Mouse (Mus musculus) layer of hippocampus, adult 8-10 months (tissue): ENCODE results near the gene Fkbp5. TPM values are rescaled to one million over a fixed set of nuclear protein-coding genes. Genes with fewer than 3 reads are reported as not detected.
A peak's percentile ranks its signal among the peaks of the same experiment; 100 is the strongest.
"Not testable (repeated sequence)": the region's sequence is repeated elsewhere in the genome, so short reads cannot be mapped to it uniquely, and the experiment has no call there.

Source experiments
- DNase-seq, 2 experiments: peaks; one replicate each; pipeline ENCODE4 v3.0.0; 2022; ENCODE audit warnings: low spot score in 2 of 2
- total RNA-seq, 4 experiments: library from RNA; stranded (reverse); gene quantifications; 2 replicates each; pipeline ENCODE4 v1.2.4; 2022

Gene Fkbp5
- total RNA-seq, 4 experiments from 2014 or later = 70.6 to 79.4 (median 72.7) TPM

DNA sequence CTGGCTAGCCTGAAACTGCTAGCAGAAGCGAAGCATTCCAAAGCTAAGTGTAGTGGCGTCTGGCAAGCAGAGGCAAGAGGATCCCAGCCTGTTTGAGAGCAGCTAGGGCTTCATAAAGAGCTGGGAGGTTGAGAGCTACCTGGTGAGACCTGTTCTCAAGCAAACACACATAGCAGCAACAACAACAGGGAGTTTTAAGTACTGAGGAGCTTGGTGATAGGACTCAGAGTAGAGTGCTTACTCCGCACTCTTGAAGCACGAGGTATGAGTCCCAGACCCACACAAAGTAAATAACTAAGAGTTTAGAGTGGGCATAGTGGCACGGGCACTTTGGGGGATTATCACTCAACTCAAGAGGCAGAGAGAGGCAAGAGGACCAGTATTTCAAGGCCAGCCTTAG is 96.3 kb downstream of the Fkbp5 start:
- DNase-seq = no peak

DNA sequence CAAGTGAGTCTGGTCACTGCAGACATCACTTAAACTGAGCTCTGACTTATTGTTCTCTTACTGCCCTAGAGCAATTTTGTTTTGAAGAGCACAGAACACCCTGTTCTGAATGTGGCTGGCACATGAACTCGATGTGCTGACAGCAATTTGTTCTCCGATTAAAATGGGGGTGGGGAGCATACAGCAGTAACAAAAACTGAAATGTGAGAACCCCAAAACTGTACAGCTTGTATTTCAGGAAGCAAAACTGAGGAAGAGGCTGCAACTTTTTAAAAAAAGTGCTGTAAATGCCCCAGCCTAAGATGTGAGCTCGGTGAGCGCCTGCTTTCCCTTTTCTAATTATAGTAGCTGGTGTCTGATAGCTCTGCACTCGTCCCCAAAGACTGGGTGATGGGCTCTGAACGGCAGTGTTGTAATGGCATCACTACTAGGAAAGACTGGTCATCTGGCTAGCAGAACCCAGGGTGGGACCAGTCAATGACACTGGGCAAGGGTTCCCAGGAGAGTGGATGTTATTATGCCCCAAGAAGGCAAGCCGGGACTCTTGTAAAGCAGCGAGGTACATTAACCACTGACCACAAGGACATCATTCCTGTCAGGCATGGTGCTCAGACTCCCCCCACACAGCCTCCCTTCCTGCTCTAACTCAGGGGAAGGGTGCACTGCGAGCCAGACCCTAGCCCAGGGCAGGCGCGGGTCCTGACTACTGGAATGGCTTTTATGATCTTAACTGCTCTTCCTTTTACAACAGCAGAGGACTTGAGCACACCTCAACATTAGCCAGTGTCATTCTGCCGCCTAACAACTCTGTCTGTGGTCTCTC is 96.9 kb downstream of the Fkbp5 start:
- no peak for DNase-seq

DNA sequence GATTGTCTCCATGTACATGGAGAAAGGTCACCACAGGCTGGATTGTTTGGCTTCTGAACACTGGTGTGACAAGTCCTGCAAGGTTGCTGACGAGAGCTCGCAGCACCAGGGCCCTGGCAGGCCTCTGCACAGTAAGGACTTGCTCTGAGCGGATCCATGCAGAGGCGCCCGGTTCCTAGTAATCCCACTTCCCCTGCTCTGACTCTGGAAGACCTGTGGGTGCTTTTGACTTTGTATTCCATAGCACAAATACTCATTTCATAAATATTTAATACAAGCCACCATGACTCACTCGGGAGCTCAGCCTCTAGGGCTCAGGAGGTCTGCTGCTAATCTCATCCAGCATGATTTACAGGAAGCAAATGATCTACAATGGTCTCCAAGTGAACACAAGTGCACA is 97.7 kb downstream of the Fkbp5 start:
- no peak for DNase-seq

DNA sequence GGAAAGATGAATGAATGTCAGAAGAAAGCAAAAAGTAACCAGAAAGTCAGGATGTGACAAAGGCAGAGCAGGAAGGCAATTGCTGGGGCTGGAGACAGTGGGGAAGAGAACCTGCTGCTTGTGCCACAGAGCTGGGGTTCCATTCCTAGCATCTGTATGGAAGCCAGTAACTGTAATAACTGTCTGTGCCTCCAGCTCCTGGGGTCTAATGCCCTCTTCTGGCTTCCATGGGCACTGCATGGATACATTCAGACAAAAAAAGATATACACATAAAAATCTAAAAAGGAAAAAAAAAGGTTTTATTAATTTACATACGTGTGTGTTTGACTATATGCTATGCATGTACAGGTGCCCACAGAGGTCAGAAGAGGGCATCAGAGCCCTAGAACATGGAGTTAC is 98.4 kb downstream of the Fkbp5 start:
- no peak for DNase-seq

DNA sequence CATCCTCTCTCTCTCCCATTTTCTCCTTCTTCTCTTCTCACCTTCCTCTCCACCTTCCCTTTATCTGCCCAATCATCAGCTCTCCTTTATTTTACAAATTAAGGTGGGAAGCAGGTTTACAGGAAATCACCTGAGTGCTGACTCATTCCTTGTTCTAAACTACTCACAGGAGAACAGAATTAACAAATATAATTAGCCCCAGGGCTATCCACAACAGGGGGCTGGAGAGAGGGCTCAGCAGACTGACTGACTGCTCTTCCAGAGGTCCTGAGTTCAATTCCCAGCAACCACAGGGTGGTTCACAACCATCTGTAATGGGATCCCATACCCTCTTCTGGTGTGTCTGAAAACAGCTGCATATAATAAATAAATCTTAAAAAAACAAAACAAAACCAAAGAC is 98.8 kb downstream of the Fkbp5 start:
- not testable (repeated sequence) for DNase-seq

DNA sequence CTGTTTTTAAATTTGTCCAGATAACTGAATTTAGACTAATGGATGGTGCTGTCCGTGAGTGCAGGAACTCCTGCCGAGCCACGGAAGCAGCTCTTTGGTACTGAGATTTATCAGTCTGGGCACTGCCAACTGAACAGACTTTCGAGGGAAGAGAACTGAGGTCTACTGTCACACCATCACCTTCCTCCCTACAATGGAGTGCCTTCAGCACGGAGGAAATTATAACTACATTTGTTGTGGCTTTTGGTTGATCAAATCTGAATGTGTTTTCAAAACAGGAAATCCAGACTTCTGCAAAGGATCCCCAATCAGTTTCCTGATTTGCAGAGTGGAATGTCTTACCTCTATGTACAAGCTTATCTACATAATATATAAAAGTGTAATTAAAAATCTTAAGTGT is 99.6 kb downstream of the Fkbp5 start:
- DNase-seq = no peak

DNA sequence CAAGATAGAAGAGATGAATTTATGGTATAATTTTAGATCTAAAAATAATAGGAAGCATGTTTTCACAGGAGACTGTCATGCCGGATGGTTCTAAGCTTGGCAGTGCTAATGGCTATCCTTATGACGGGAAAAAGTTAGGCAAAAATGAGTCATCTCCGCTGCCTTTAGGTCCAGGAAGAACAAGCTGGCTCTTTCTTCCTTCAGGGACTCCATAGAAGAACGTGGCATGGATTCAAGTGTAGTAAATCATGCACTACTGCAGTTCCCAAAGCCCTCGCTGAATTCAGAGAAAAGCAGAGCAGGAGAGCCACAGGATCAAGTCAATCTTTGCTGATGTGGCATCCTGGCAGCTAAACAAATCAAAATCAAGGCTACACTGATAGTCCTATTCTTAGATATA is 102.1 kb downstream of the Fkbp5 start:
- no peak for DNase-seq

DNA sequence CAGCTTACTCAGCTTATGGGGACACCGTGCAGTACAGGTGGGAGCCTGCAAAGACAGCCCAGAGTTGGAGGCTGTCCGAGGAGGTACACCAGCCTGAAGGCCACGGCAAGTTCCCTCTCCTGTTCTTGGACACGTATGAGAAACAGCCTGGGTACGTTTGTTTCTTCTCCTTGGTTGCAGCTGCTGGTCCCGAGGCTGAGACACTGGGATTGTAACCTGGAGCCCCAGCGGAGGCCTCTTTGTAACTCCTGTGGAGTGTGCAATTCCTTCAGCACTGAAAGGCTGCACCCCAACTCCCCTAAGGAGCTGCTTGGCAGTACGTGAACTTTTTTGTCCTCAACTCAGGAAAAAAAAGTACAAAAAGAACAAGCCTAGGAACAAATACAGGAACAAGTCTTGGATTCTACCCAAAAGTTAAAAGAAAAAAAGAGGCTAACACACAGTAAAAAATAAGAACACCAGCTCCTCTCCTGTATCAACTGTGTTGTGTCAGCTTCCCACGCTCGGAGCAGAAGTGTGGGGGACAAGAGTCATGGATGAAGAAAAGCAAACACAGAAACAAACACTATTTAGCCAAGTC is 105.9 kb downstream of the Fkbp5 start:
- DNase-seq = no peak

DNA sequence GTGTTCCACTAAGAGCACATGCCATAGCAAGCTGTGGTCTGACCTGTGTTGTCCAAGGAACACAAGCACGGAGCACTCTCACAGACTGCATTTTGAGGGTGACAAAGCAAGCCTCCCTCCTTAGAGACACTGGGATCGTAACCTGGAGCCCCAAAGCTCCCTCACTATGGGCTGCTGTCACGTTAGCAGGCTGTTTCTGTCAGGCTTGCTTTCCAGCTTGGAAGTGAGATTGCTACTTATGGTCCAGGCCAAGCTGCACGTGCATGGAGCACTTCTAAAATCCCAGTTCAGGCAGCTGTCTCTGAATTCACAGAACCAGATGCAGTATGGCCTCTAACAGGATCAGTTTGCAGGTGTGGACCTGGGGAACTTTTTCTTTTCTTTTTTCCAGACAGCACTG is 106.6 kb downstream of the Fkbp5 start:
- no peak for DNase-seq

DNA sequence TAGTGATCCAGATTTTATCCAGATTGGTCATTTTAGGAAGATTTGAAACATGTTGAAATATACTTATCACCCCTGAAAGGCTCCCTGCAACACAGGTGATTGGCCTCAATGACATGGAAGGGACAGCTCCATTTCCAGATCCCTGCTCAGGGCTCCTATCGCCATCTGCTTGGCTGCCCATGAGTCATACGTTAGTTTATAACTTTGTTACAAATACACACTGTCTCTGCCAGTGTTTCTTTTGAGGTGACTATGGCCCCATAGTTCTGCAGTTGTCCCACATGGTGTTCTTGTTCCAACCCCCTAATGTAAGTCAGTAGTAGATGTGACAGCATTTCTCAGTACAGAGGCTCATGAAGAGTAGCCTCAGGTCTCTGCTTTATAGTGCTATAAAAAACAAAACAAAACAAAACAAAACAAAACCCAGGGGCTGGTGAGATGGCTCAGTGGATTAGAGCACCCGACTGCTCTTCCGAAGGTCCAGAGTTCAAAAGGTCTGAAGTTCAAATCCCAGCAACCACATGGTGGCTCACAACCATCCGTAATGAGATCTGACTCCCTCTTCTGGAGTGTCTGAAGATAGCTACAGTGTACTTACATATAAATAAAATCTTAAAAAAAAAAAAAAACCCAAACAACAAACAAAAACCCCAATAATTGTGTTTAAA is 108.9 kb downstream of the Fkbp5 start:
- DNase-seq = no peak

DNA sequence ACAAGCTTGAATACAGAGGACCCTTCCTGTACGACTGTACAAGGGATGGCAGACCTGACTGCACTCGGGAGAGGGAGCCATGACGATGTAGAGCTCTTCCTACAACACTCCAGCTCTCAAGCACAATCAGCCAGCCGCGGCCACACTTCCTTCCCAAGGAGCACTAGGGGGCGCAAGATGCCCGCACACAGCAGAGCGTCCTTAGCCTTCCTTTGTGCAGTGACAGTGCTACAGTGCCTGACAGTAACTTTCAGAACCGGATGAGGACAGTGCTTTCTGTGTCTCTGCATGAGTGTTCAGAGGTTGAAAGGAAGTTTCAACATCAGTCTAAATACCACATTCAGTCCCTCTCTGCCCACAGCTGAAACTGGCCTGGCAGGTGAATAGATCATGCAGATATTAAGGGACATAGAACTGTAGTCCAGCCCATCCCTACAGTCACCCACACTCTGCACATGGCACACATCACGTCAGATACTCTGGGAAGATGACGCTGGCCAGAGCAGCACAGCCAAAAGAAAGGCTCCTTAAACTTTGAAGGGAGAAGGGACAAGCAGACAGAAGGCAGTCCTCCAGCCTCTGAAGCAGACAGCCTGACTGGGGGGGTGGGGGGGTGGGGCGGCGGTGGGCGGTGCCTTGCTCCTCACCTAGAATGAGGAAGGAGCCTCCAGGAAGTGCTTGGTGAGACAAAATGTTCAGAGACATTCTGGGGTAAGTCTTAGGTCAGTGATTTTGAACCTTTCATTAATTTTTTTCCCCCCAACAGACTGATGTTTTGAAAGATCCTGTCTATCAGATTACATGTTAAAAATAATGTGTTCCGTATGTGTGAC is 109.7 kb downstream of the Fkbp5 start:
- peak; percentile 70 to 89 for DNase-seq

DNA sequence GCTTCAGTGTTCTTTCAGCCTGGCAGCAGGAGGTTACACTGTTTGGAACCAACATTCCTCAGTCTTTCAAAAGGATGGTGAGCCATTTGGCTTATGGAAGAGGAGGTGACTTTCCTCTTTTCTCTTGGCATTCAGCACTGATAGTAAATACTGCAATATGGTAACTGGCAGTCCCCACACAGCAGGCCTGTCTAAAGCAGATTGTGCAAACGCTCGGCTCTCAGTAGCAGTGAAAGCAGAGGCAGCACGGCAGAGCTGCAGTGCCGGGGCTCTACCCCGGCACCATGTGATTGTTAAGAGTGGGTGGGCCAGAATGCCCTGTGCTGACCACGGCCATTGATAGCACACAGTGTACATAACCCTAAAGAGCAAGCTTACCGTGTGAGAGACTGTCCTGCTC is 110.9 kb downstream of the Fkbp5 start:
- peak; percentile 68 for DNase-seq

DNA sequence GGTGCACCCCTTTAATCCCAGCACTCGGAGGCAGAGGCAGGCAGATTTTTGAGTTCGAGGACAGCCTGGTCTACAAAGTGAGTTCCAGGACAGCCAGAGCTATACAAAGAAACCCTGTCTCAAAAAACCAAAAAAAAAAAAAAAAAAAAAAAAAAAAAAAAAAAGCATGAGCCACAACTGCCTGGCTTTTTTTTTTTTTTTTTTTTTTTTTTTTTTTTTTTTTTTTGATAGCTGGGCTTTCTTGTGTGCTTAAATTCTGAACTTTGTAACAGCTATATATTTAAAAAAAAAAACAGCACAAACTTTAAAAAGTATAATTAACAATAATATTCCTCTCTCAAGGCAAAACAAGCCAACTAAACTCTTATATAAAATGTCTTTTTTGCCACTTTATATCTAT is 112.6 kb downstream of the Fkbp5 start:
- DNase-seq = not testable (repeated sequence)

DNA sequence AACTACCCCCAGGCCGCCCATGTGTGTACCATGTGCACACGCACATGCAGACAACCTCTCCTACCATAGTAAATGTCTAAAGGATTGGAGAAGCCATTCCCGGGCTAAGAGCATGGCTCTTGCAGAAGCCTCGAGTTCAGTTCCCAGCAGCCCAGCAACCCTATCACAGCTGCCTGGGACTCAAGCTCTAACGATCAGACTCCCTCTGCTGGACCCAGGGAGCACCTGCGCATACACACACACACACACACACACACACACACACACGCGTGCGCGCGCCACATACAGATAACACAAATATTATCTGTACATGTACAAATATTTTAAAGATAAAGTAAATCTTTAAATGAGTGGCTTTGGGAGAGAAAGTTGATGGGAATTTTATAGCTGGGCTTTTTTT is 113.0 kb downstream of the Fkbp5 start:
- no peak for DNase-seq

DNA sequence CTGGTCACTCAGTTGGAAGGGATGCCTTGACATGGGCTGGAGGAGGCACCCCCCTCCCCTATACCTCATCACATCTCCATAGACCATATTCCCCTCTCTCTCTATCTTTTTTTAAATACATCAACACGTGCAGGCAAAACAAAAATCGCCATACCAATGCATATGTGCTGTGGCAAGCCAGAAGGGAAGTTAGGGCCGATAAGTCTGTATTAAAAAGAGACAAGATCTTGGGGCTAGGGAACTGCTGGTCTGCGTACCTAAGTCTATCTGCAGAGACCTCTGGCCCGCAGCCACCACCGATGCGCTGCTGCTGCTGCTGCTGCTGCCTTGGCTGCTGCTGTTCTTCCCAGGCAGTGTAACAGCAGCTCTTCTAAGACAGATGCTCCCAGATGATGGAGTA is 122.3 kb downstream of the Fkbp5 start:
- DNase-seq = no peak

DNA sequence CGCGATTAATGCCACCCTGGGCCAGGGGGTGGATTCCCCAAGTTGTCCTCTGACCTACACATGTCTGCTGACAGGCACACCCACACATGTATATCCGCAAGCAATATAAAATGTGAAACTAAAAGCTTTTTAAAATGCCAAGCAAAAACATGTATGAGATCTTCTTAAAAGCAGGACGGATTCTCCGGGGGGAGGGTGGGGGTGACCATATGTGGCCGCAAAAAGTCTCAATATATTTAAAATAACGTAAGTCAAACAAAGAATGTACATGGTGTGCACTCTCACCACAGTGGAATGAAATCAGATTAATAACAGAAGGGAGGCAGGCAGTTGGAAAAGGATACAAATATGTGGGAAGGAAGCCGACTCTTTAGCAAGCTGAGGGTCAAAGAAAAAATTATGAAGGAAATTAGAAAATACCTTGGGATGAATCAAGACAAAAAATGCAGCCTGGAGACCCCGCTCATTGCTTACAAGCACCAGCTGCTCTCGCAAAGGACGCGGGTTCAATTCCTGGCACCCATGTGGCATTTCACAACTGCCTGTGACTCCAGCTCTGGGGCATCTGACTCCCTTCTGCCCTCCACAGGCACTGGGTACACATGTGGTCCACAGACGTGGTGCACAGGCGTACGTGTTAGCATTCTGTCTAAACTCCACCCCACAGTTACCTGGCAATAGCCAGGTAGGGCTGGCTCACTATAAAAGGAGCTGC is 123.1 kb downstream of the Fkbp5 start:
- DNase-seq = no peak

DNA sequence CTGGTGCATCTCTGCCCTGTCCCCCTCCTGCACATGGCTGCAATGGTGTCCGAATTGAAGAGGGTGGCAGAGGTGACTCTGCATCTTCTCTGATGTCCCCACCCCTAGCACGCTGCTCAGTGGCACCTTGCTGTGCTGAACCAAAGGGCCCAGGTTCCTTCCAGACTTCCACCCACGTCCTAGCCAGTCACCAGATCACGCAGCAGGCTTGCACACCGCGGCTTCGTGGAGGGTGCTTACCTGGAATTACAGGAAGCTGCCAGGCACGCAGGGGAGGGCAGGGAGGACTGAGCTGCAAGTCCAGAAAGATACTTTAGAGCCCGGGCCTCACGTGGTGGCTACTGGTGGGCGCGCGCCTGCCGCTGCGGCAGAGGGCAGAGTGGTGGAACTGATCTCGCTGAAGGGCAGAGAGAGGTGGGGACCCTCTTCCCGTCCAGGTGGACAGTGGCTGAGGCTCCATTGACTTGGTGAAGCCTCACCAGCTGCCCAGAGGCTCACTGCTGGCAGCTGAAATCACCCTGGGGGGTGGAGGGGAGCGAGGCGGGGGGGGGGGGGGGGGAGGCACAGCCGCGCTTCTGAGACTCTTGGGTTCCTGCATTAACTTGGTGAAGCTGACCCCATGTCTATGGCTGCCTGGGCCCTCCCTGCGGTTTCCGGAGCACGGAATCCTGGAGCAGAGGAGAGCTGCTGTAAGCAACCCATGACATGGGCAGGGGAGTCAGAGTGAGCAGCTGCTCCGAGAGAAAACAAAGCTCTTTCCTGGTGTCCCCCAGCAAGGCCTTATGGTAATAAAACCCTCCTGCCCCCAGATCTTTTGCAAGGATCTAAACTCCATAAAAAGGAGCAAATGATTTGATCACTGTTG is 125.5 kb downstream of the Fkbp5 start:
- no peak for DNase-seq

DNA sequence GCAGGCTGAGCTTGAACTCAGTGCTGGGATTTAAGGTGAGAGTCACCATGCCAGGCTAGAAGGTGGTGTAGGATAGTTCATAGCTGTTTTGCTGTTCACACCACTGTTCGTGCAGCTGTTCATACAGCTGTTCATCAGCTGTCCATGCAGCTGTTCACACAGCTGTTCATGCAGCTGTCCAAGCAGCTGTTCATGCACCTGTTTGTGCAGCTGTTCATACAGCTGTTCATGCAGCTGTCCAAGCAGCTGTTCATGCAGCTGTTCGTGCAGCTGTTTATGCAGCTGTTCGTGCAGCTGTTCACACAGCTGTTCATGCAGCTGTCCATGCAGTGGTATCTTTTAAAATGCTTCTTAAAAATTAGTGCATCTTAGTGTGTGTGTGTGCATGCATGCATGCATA is 128.8 kb downstream of the Fkbp5 start:
- DNase-seq = no peak

DNA sequence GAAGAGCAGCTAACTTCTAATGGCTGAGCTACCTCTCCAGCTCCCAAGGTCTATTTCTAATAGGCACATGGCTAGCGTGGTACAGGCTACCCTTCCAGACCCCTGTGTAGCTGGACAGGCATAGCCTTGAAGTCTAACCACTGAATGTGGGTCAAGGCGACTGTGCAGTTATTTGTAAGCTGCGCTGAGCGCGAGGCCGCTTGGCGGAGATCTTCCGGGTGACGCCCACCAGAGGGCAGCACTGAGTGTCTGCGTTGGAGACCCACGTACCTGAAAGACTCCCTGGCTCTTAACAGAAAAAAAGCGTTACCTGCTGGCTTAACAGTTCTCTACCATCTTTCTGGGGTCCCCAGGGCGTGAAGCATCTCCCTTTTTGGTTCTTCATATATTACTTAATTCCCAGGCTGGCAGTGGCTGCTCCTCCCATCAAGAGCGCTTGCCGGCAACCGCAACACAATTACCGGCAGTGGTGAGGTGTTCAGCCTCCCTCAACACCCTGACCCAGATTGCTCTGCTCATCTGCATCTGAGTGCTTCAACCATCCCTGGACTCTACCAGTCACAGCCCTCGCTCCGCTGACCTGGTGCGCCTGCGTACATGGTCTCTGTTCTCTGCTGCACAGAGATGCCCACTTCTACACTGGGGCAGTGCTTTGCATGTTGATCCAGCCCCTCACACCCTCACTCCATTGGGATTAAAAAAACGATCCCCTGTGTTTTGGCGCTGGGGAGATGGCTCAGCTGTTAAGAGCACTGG is 131.0 kb downstream of the Fkbp5 start:
- peak; percentile 60 to 85 for DNase-seq
